Comparison of ENCODE assay signal across 8 mouse cellular contexts in the genomic region with DNA sequence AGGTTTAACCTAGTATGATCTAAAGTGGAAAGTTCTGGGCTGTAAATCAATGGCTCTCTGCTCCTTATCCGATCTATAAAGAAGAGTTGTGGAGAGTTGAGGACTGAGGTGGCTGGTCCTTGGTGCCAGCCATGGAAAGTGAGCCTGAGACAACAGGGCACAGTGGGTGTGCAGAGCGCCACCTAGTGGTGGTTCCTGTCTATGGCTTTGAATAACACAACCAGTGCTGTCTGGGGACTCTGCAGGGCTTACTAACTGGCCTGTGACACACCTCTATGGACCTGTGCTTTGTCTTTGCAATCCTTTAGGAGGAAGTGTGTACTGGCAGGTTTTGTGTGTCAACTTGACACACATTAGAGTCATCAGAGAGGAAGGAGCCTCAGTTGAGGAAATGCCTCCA. TPM values are rescaled to one million over a fixed set of nuclear protein-coding genes. Genes with fewer than 3 reads are reported as not detected.
A peak's percentile ranks its signal among the peaks of the same experiment; 100 is the strongest.
DNase-seq lines count a peak whose midpoint lies in the region; ATAC-seq and TF ChIP-seq lines count a peak whose summit lies in the region.

No protein-coding gene starts in this region.

- ATAC-seq in neural tube, embryonic 15.5 days (ENCODE audit: low FRiP score): no peak
- peak; percentile 68 for ATAC-seq in kidney, embryonic 14.5 days (ENCODE audit: low FRiP score, low TSS enrichment)

- peak; percentile 96 for TF ChIP-seq CTCF in liver, adult 2 months (IDR thresholded peaks at IDR 0.05; ENCODE audit: low read depth, low read length)

- peak; percentile 77 for DNase-seq in neural tube, embryonic 10.5 days (ENCODE audit: extremely low spot score, low spot score)
- peak; percentile 42 for DNase-seq in cerebellum, adult 9-11 months
- DNase-seq in gastrocnemius, postnatal 10 days: peak; percentile 77
- DNase-seq in liver, adult 2 months (ENCODE audit: extremely low read depth, low read depth, low spot score): peak; percentile 52
- DNase-seq in ovary, postnatal 10 days (ENCODE audit: low spot score): peak; percentile 33
- DNase-seq in thymus, postnatal 10 days (ENCODE audit: low spot score in 2 of 2): peak; percentile 15 to 70

- no peaks in the 10 kb centered on the region for H3K27me3 ChIP-seq in neural tube, embryonic 15.5 days (replicated peaks)
- no peaks in the 10 kb centered on the region for H3K27me3 ChIP-seq in kidney, embryonic 14.5 days (ENCODE audit: control insufficient read depth, insufficient read depth, low read length)
- no peaks in the 10 kb centered on the region for H3K27me3 ChIP-seq in liver, adult 2 months (ENCODE audit: control insufficient read depth, insufficient read depth, low read length)

- no peak for TF ChIP-seq POLR2A in liver, adult 2 months (IDR thresholded peaks at IDR 0.05; ENCODE audit: extremely low read depth, insufficient read depth, low read length)

- H3K79me2 ChIP-seq in liver, adult 2 months (ENCODE audit: control insufficient read depth, insufficient read depth, low read length): no peaks in the 10 kb centered on the region

- no peak overlapping the region for H3K27ac ChIP-seq in neural tube, embryonic 15.5 days (replicated peaks)
- H3K27ac ChIP-seq in kidney, embryonic 14.5 days (ENCODE audit: low read depth, low read length): no peak overlapping the region
- no peak overlapping the region for H3K27ac ChIP-seq in liver, adult 2 months (replicated peaks; ENCODE audit: insufficient read depth, low read depth, low read length)

- no peak overlapping the region for H3K9ac ChIP-seq in neural tube, embryonic 15.5 days (replicated peaks)
- no peak overlapping the region for H3K9ac ChIP-seq in kidney, embryonic 14.5 days (ENCODE audit: low read depth, low read length)
- H3K9ac ChIP-seq in liver, adult 2 months (ENCODE audit: low read depth, low read length): no peak overlapping the region

- H3K36me3 ChIP-seq in neural tube, embryonic 15.5 days: no peaks in the 10 kb centered on the region
- no peaks in the 10 kb centered on the region for H3K36me3 ChIP-seq in kidney, embryonic 14.5 days (ENCODE audit: control insufficient read depth, insufficient read depth, low read length)
- peaks cover 47% of the 10 kb centered on the region for H3K36me3 ChIP-seq in liver, adult 2 months (ENCODE audit: control insufficient read depth, insufficient read depth, low read length)

- WGBS in neural tube, embryonic 15.5 days: 26% methylated on average over 2 of the region's 2 CpGs
- WGBS in kidney, embryonic 14.5 days: 12% methylated on average over 2 of the region's 2 CpGs
- 39% methylated on average over 2 of the region's 2 CpGs for WGBS in liver, adult 2 months

- no peaks in the 10 kb centered on the region for H3K9me3 ChIP-seq in neural tube, embryonic 15.5 days (replicated peaks)
- H3K9me3 ChIP-seq in kidney, embryonic 14.5 days (ENCODE audit: control insufficient read depth, low read length): peaks cover 3% of the 10 kb centered on the region; the same call in 1 of the 2 replicates

- H3K4me1 ChIP-seq in neural tube, embryonic 15.5 days: 0 out of 2 replicates have a peak, but pooled peaks cover 4% of the 10 kb centered on the region
- H3K4me1 ChIP-seq in kidney, embryonic 14.5 days (ENCODE audit: control insufficient read depth, insufficient read depth, low read length): peaks cover 4% of the 10 kb centered on the region; the same call in 1 of the 2 replicates
- H3K4me1 ChIP-seq in liver, adult 2 months (ENCODE audit: control insufficient read depth, insufficient read depth, low read length): no peaks in the 10 kb centered on the region

- no peak overlapping the region for H3K4me2 ChIP-seq in neural tube, embryonic 15.5 days
- no peak overlapping the region for H3K4me2 ChIP-seq in kidney, embryonic 14.5 days (replicated peaks; ENCODE audit: low read depth, low read length)

- no peak overlapping the region for H3K4me3 ChIP-seq in neural tube, embryonic 15.5 days (replicated peaks)
- no peak overlapping the region for H3K4me3 ChIP-seq in kidney, embryonic 14.5 days (ENCODE audit: low read length)
- H3K4me3 ChIP-seq in liver, adult 2 months (ENCODE audit: insufficient read depth, low read depth, low read length): no peak overlapping the region

RNA-seq across cellular contexts. Expression of a gene that starts 19.2 kb away (rescaled TPM):
- 8.0 and 12.7 TPM in 2 replicates for polyA plus RNA-seq in neural tube, embryonic 15.5 days (2015; fragmentation: Nextera tagmentation; extraction: Ambion mirVana)
- total RNA-seq in gastrocnemius, postnatal 10 days (2021): 10 to 100 TPM; 12.8 to 16.3 TPM
- polyA plus RNA-seq in kidney, embryonic 14.5 days (2014; fragmentation: Nextera tagmentation; extraction: Ambion mirVana): 21.5 and 24.2 TPM in 2 replicates
- 23.3 and 24.7 TPM in 2 replicates for total RNA-seq in liver, adult 2 months (2014; rRNA removed)
- 15.5 and 15.6 TPM in 2 replicates for polyA plus RNA-seq in liver, adult 2 months (2012; rRNA removed)

RNA-seq across cellular contexts. Expression of a gene that starts 27.2 kb away (rescaled TPM):
- polyA plus RNA-seq in neural tube, embryonic 15.5 days (2015; fragmentation: Nextera tagmentation; extraction: Ambion mirVana): 0.10 and 1.3 TPM in 2 replicates
- total RNA-seq in gastrocnemius, postnatal 10 days (2021): not detected
- polyA plus RNA-seq in kidney, embryonic 14.5 days (2014; fragmentation: Nextera tagmentation; extraction: Ambion mirVana): 20.3 and 32.3 TPM in 2 replicates
- total RNA-seq in liver, adult 2 months (2014; rRNA removed): 215 and 272 TPM in 2 replicates
- 336 and 360 TPM in 2 replicates for polyA plus RNA-seq in liver, adult 2 months (2012; rRNA removed)
